Mouse (Mus musculus): ENCODE measurements around the gene Gm20388.

DNA sequence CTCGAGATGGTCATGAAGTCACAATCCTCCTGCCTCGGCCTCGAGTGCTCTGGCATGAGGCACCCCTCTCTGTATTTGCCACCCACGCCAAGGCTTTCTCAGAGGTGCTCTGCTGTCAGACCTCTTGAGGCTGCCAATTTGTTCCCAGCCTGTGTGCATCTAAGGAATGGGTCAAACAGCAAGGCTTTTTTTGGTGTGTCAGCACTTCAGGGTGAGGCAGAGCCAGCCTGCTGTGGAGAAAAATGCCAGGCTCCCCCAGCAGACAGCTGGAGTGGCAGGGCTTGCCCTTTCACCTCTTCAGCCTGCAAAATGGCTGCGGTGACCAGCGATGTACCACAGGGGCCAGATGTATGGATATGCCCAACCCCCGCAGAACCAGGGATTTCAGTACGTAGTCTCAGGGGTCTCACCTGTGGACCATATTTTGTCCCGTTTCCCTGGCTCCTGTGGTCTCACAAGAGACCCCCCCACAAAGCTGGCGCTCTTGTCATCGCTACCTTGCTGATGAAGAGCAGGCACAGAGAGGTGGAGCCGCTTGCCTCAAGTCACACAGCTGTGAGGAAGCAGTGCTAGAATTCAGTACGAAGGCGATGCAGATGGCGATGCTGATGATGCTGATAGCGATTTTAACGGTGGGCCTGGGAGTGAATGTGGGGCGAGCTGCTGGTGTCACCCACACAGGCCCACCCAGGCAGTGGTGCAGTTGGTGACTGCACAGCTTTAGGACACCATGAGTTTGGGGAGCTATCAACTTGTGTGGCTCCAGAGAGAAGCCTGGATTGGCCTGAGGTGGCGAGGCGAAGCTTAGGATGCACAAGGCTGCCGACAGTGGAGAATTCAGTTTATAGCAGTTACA lies 840.8 kb downstream of the Gm20388 start:
- TF ChIP-seq CTCF (conservative IDR thresholded peaks at IDR 0.05; ENCODE audit: insufficient read depth, insufficient read length, low read depth, low read length) (no peak), POLR2A (IDR thresholded peaks at IDR 0.05; ENCODE audit: low read depth, low read length) (no peak)

All from kidney, adult 2 months (tissue).